Mouse (Mus musculus) heart, postnatal 0 days (tissue): ENCODE results near the gene Slc5a3.

ENCODE experiments used
- CTCF ChIP-seq: IDR thresholded peaks from 2 replicates; pipeline ENCODE4 v1.5.1; 2016; ENCODE audit warnings: antibody characterized with exemption, control low read depth, low read depth
- EP300 ChIP-seq: IDR thresholded peaks from 2 replicates; pipeline ENCODE4 v1.6.1; 2016; ENCODE audit warnings: antibody characterized with exemption, low read depth

- TF ChIP-seq CTCF (no peak), EP300 (no peak)
These were observed 62.9 kb downstream of the Slc5a3 start for GRCm38 (mm10) chr16:92120899-92121531.
